Mouse (Mus musculus) C2C12 (cell line): ENCODE measurements at regions not wholly inside any gene's neighbourhood (a gene's known extent, or its start where the extent isn't known, plus 50 kb on each side); places are given as distances from the start of the nearest gene placed in this dataset.

Experiments used
- CEBPB ChIP-seq: IDR thresholded peaks from one replicate; pipeline ENCODE4 v1.6.1; 2011; ENCODE audit warnings: low read depth, mild to moderate bottlenecking, control low read depth, moderate library complexity
- CTCF ChIP-seq: IDR thresholded peaks from one replicate; pipeline ENCODE4 v1.5.1; 2011; ENCODE audit not compliant: control insufficient read depth, insufficient read depth, insufficient read length
- MYOD1 ChIP-seq: IDR thresholded peaks from one replicate; pipeline ENCODE4 v1.6.1; 2011; ENCODE audit warnings: low read depth; ENCODE audit not compliant: control insufficient read depth, insufficient read length

- TF ChIP-seq CTCF (no peak), CEBPB (no peak), MYOD1 (no peak)
Measured at GRCm38 (mm10) chr3:149811036-149811435, 820.7 kb upstream of the Adgrl2 start.
